Mouse (Mus musculus): ENCODE data around the gene Prl7a2.

Prl7a2 gene

DNA sequence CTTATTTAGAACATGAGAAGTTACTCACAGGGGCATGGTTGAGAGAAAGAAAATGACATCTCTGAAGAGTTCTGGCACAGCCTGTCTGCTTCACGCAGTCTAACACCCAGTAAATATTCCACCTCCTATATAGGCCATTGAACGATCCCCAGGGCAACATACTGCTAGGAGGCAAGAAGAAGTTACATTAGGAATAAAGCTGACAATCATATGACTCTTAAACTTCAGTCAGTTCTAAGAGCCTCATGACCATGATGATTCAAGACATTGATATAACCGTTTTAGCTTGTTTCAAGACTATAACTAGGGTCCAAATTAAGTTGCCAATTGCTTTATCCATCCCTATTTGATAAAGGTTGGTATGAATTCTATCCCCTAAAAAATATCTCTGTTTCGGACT lies at the start of gene Prl7a2:
Gene Prl7a2 (minus strand): TSS at position 101 of the 400 bp plus-strand sequence.
- no peak for DNase-seq (ENCODE audit: low read depth, low spot score)

DNA sequence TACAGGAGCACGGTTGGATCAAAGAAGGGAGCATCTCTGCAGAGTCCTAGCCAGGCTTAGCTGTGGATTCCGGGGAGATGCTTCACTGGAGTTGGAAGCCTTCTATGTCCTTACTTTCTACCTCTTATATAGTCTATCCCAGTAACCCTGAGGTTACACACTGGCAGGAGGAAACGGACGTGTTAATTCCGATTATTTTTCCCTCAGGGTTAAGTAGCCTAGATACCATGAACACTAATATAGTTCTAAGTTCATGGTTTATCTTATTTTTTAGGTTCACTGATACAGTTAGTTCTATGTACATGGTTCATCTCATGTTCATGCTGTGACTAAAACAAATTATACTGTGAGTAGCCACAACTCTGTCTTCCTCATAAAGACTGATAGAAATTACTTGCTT lies 48.8 kb upstream of the Prl7a2 start, which contains the start of gene Prl7d1:
Gene Prl7d1 (minus strand): TSS at position 101 of the 400 bp plus-strand sequence.
- no peak for DNase-seq (ENCODE audit: low read depth, low spot score)

DNA sequence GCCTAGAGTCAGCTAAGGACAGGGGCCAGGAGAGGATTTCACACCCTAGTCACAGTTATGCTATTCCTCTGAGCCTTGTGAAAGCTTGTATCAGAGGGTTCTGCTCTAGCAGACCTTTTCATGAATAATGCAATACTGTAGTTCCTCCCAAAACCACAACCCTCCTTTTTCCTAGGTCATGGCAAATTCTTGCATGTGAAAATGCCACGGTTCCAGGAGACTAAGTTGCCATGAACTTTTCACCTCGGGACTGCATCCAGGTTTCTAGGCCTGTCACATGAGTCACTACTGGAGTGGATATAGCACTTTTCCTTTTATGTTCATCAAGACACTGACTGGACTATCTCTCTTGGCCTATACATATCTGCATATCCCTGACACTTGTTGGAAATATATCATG lies 38.7 kb upstream of the Prl7a2 start:
- no peak for DNase-seq (ENCODE audit: low read depth, low spot score)

DNA sequence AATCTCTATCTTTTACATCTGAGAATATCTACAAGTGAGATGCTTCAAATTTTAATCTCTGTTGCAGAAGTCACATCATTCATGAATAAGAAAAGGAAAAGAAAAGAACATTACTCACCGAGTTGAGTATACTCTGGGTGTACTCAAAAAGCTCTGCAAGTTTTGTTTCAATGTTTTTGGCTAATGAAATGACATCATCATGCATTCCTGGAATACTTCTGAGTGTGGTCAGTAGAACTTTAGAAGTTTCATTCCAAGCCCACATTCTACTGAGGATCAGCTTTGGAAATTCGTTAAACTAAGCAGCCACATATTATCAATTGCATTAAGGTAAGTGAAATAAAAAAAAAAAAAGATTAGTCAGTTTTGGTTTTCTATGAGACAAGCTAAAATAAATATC lies 7.1 kb downstream of the Prl7a2 start:
- no peak for DNase-seq (ENCODE audit: low read depth, low spot score)

DNA sequence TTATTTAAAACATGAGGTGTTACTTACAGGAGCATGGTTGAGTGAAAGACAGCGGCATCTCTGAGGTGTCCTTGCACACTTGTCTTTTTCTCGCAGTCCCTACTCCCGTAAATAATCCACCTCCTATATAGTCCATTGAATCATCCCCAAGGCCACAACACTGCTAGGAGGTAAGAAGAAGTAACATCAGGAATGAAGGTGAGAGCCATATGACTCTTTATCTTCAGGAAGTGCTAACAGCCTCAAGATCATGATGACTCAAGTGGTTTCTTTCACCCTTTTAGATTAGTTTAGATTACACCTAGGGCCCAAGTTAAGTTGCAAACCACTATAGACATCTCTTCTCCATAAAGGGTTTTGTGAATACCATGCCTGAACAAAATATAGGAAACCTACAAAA lies 25.4 kb downstream of the Prl7a2 start, which contains the start of gene Prl7a1:
Gene Prl7a1 (minus strand): TSS at position 101 of the 400 bp plus-strand sequence.
- DNase-seq (ENCODE audit: low read depth, low spot score), result no peak

DNA sequence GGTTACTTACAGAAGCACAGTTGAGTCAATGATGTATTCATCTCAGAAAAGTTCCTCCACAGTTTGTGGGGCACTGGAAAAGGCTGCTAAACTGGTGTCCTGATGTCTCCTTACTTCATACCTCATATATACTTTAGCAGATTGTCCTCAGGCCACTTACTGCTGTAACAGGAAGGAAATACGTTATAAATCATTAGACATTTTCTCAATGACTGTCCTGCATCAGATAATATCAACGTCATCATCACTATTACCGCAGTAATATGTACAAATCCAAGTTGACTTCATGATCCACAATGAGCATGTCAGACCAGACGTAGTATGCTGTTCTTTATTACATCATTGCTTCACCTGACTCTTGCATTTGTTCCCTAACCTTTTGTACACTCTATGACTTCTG lies 57.4 kb downstream of the Prl7a2 start, which contains the start of gene Prl7b1:
Gene Prl7b1 (minus strand): TSS at position 101 of the 400 bp plus-strand sequence.
- no peak for DNase-seq (ENCODE audit: low read depth, low spot score)
